Mouse (Mus musculus) erythroblast, embryonic 14.5 days (primary cell): ENCODE measurements around the gene Mydgf. TPM values are rescaled to one million over a fixed set of nuclear protein-coding genes. Genes with fewer than 3 reads are reported as not detected.

Source experiments
- H3K27me3 ChIP-seq: 2 replicates; pipeline ENCODE4 v1.6.1; 2012; ENCODE audit warnings: inconsistent platforms; ENCODE audit not compliant: control insufficient read depth
- H3K36me3 ChIP-seq: 2 replicates; pipeline ENCODE4 v1.6.1; 2012; ENCODE audit warnings: mild to moderate bottlenecking, inconsistent platforms; ENCODE audit not compliant: control insufficient read depth
- H3K4me1 ChIP-seq: 2 replicates; pipeline ENCODE4 v1.6.1; 2012; ENCODE audit warnings: inconsistent platforms; ENCODE audit not compliant: control insufficient read depth
- H3K4me3 ChIP-seq: replicated peaks from 2 replicates; pipeline ENCODE3; 2012; ENCODE audit warnings: moderate library complexity, mild to moderate bottlenecking, inconsistent platforms
- H3K9me3 ChIP-seq: 2 replicates; pipeline ENCODE4 v1.6.1; 2012; ENCODE audit warnings: low read length, inconsistent platforms, mixed read lengths; ENCODE audit not compliant: control insufficient read depth
- GATA1 ChIP-seq: IDR thresholded peaks from 2 replicates; pipeline ENCODE4 v1.6.1; 2012; ENCODE audit warnings: low read length, inconsistent platforms, mixed read lengths
- TAL1 ChIP-seq: IDR thresholded peaks from 3 replicates; pipeline ENCODE4 v1.6.1; 2012; ENCODE audit warnings: low read length, inconsistent platforms, mixed read lengths
- polyA plus RNA-seq: library from polyadenylated mRNA; stranded (reverse); fragments of >175 nt; gene quantifications from 2 replicates; pipeline ENCODE4 v1.2.3, GENCODE M21; 2012

The Mydgf gene
- polyA plus RNA-seq, 1 experiment: 1.8 TPM

DNA sequence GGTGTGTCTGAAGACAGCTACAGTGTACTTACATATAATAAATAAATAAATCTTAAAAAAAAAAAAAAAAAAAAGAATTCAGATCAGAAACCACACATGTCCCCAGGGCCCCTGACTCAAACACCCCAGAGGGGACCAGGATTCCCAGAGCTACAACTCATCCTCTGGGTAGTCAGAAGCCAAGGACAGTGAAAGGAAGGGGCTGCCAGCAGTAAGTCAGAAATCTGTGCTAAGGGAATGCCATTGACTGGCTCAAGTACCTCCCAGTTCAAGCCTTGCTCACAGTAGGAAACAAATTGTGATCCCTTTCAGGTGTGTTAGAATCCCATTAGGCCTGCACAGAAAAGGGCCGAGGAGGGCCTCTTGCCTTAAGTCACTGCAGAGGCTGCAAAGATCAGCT, 30.5 kb upstream of the Mydgf start:
- Histone ChIP-seq H3K4me1 (peaks cover 36% of the 10 kb centered on the region), H3K4me3 (no peak overlapping the region), H3K27me3 (no peaks in the 10 kb centered on the region), H3K9me3 (no peaks in the 10 kb centered on the region), H3K36me3 (peaks cover 42% of the 10 kb centered on the region)
- no peak for TF ChIP-seq GATA1
- no peak for TF ChIP-seq TAL1

DNA sequence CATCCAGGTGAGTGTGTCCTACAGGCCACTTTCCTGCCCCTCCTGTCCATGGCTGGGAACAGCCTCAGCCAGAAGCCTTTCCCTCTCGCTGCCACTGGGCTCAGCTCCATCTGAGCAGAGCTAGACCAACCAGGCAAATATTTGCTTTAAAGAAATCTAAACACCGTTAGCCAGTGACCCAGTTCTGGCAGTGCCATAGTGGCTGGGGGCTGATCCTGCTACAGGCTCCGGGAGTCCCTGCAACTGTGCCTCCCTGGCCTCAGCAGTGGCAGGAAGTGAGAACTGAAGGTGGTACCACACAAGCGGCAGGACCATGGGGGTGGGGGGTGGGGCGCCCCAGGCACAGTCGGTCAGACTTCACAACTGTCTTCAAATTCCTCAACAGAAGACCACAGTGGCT, 29.0 kb upstream of the Mydgf start:
- Histone ChIP-seq H3K4me3 (no peak overlapping the region), H3K36me3 (peaks cover 58% of the 10 kb centered on the region), H3K9me3 (no peaks in the 10 kb centered on the region), H3K27me3 (no peaks in the 10 kb centered on the region), H3K4me1 (peaks cover 22% of the 10 kb centered on the region)
- TF ChIP-seq TAL1: no peak
- TF ChIP-seq GATA1: no peak

DNA sequence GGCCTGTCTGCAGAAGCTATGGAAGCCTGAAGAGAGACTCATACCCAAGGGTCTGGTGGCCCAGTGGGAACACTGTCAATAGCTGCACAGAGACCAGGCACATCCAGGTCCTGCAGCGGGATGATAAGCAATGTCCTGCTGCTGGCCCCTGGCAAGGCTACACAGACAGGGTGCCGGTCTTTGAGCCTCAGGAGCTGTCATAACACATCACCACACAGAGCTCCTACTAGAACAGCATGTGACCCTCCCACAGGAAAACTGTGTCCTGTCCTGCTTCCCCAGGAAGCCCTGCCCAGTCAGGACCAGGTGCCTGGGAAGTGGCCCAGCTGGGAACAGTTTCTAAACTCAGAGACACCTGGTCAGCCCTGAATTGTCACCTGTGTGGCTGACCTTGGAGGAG, 27.4 kb upstream of the Mydgf start:
- TF ChIP-seq GATA1 (no peak), TAL1 (no peak)
- H3K4me1 ChIP-seq: peaks cover 13% of the 10 kb centered on the region
- no peaks in the 10 kb centered on the region for H3K9me3 ChIP-seq
- no peaks in the 10 kb centered on the region for H3K27me3 ChIP-seq
- H3K36me3 ChIP-seq: peaks cover 72% of the 10 kb centered on the region
- no peak overlapping the region for H3K4me3 ChIP-seq

DNA sequence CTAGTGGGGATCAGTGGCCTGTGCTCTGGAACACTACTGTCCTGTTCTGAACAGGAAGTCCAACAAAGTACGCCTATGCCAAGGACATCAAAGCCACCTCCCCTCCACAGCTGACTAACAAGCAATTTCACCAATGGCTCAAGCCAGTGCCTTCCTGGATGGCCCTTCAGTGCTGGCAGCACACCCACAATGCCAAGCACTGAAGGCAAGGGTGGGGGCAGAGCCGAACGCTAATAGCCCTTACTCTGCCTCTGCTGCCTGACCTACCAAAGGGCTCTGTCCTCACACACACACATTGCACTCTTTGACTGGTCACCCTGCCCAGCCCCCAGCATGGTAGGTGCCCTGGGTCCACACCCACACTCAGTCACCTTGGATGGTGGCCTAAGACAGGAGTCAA, 25.1 kb upstream of the Mydgf start:
- peaks cover 11% of the 10 kb centered on the region for H3K4me1 ChIP-seq
- no peaks in the 10 kb centered on the region for H3K27me3 ChIP-seq
- TF ChIP-seq GATA1 (no peak), TAL1 (no peak)
- H3K4me3 ChIP-seq: no peak overlapping the region
- peaks cover 85% of the 10 kb centered on the region for H3K36me3 ChIP-seq
- H3K9me3 ChIP-seq: no peaks in the 10 kb centered on the region

DNA sequence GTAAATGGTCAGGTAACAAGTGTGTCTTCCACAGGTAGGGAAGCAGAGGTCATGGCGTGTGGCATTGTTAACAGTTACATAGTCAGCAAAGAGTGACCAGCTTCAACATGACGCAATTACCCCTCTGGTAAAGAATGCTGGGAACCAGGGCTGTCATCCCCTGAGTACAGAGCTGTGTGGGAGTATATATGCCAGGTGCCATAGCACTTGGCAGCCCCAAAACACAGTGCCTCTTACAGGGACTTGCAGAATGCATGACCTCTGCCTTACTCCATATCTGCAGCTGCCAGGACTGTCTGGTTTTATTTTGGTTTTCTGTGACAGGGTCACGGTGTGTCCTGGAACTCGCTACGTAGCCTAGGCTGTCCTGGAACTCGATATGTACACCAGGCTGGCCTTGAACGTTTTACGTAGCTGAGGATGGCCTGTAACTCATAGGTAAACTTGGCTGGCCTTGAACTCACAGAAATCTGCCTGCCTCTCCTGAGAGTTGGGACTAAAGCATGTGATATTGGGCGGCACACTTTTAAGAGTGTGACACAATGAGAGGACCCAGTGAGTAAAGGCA, 24.3 kb upstream of the Mydgf start:
- TF ChIP-seq GATA1: no peak
- Histone ChIP-seq H3K4me1 (peaks cover 11% of the 10 kb centered on the region), H3K27me3 (no peaks in the 10 kb centered on the region), H3K4me3 (no peak overlapping the region), H3K9me3 (no peaks in the 10 kb centered on the region), H3K36me3 (peaks cover 90% of the 10 kb centered on the region)

DNA sequence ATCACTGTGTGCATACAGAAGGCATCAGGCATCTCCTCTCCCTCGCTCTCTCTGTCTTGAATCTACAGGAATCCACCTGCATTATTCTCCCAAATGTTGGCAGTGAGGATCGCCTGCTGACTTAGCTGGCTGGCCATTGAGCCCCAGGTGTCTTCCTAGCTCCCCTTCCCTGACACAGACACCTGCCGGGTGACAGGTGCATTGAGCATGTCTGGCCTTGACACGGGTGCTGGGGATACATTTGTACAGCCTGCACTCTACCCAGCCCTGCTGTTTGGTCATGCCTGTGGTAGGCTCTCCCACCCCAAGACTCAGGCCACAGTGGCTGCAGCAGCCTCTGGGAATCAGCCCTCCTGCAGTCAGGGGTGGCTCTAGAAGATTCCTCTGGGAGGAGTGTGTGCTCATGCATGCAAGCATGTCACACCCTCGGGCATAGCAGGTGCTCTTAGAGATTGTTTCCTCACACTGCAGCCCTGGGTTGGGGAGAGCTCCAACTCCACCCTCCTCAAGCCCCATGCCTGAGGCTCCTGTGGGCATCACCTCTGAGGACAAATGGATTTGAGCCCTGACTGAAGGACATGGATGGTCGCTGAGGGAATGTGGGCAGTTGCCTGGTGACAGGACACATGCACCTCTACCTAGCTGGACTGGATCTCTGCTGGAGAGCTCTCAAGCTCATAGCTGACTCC, 23.4 kb upstream of the Mydgf start:
- Histone ChIP-seq H3K27me3 (no peaks in the 10 kb centered on the region), H3K4me3 (no peak overlapping the region), H3K4me1 (peaks cover 8% of the 10 kb centered on the region), H3K9me3 (no peaks in the 10 kb centered on the region), H3K36me3 (peaks cover 97% of the 10 kb centered on the region)
- TF ChIP-seq TAL1 (no peak), GATA1 (no peak)

DNA sequence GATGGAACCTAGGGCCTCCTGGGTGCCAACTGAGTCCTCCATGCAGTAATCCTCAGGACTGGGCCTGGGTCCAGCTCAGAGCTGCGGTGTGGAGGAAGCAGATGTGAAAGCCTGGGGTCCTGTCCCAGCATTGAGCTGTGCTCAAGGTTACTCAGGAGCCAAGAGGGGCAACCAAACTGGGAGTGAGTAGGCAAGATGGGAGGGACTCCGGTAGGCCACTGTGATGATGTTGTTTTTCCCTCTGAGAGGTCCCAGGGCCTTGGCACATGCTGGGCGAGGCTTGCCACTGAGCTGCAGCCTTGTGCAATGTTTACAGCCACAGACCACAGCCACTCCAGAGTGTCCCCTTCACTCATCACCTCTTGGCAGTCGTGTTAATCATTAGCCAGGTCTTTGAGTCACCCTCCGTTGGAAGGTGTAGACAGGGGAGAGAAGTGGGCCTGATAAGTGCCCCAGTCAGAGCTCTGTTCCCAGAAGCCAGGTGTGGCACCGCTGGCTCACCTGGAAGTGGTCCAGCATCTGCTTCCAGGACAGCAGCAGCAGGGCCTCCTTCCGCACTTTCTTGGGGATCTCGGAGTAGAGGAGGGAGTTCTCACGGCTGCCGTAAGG, 22.7 kb upstream of the Mydgf start:
- Histone ChIP-seq H3K9me3 (no peaks in the 10 kb centered on the region), H3K36me3 (peaks cover 97% of the 10 kb centered on the region), H3K4me3 (no peak overlapping the region), H3K4me1 (peaks cover 3% of the 10 kb centered on the region; the same call in 1 of the 2 replicates), H3K27me3 (no peaks in the 10 kb centered on the region)
- TF ChIP-seq TAL1 (no peak), GATA1 (no peak)

DNA sequence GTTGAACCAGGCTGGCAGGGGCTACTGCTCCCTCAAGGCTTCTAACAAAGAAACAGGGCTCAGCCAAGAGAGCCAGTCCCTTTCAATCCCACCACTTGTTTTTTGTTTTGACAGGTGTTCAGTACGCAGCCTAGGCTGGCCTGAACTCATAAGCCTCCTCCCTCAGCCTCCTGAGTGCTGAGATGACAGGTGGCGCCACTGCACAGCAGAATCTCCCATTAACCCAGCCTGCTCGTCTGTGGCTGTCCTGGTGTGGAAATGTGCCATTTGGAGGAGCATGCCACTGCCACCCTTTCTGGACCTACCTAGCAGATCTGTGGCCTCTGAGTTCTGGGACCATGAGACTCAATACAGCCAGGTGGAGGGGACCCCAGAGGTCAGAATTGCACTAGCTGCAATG, 20.0 kb upstream of the Mydgf start:
- no peaks in the 10 kb centered on the region for H3K9me3 ChIP-seq
- H3K36me3 ChIP-seq: peaks cover 84% of the 10 kb centered on the region
- no peak overlapping the region for H3K4me3 ChIP-seq
- H3K27me3 ChIP-seq: no peaks in the 10 kb centered on the region
- TF ChIP-seq GATA1 (no peak), TAL1 (no peak)
- H3K4me1 ChIP-seq: peaks cover 3% of the 10 kb centered on the region; the same call in 1 of the 2 replicates

DNA sequence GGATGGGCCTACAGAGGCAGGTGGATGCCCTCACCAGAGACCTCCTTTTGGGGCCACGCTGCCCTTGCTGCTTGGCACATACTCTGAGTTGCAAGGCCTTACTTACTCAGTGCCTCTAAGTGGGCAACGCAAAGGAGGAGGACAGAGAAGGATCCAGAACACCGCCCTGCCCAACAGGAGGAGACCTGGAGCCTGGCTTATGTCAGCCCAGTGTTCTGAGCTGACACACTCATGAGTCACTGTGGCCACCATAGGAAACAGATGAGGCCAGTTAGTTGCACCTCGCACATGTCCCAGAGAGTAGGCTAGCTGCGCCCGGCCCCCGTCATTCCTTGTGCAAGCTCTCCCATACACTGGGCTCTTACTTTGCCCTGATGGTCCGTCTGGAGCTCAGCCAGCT, 18.8 kb upstream of the Mydgf start:
- H3K9me3 ChIP-seq: no peaks in the 10 kb centered on the region
- H3K36me3 ChIP-seq: peaks cover 86% of the 10 kb centered on the region
- H3K4me1 ChIP-seq: peaks cover 3% of the 10 kb centered on the region; the same call in 1 of the 2 replicates
- TF ChIP-seq TAL1 (no peak), GATA1 (no peak)
- no peak overlapping the region for H3K4me3 ChIP-seq
- no peaks in the 10 kb centered on the region for H3K27me3 ChIP-seq
